Mouse (Mus musculus) intestine, postnatal 0 days (tissue): Measurements from ENCODE around the gene Ptgs1. TPM values are rescaled to one million over a fixed set of nuclear protein-coding genes. Genes with fewer than 3 reads are reported as not detected.

Source experiments
- ATAC-seq: fragments of 200-750 bp; cut with Nextera tagmentation; 2 replicates; pipeline ENCODE4 v1.8.0; 2017; ENCODE audit warnings: mild to moderate bottlenecking, moderate TSS enrichment, moderate library complexity
- H3K27ac ChIP-seq: fragments of 300-500 bp; sonication (generic); 2 replicates; pipeline ENCODE4 v1.5.1; 2014; ENCODE audit warnings: mild to moderate bottlenecking, low read depth, low read length, moderate library complexity
- H3K27me3 ChIP-seq: fragments of 300-500 bp; sonication (generic); replicated peaks from 2 replicates; pipeline ENCODE4 v1.6.1; 2014; ENCODE audit warnings: low read length, mixed read lengths; ENCODE audit not compliant: control insufficient read depth, insufficient read depth
- H3K36me3 ChIP-seq: fragments of 300-500 bp; sonication (generic); 2 replicates; pipeline ENCODE4 v1.6.1; 2014; ENCODE audit warnings: mild to moderate bottlenecking, moderate library complexity; ENCODE audit not compliant: control insufficient read depth, insufficient read depth
- H3K4me1 ChIP-seq: fragments of 300-500 bp; sonication (generic); replicated peaks from 2 replicates; pipeline ENCODE4 v1.6.1; 2014; ENCODE audit warnings: antibody characterized with exemption, low read length, mixed read lengths; ENCODE audit not compliant: control insufficient read depth, insufficient read depth
- H3K4me2 ChIP-seq: fragments of 300-500 bp; sonication (generic); replicated peaks from 2 replicates; pipeline ENCODE4 v1.6.1; 2014; ENCODE audit warnings: low read depth, mild to moderate bottlenecking, moderate library complexity
- H3K4me3 ChIP-seq: fragments of 300-500 bp; sonication (generic); 2 replicates; pipeline ENCODE4 v1.5.1; 2014; ENCODE audit warnings: low read depth, low read length
- H3K9ac ChIP-seq: fragments of 300-500 bp; sonication (generic); 2 replicates; pipeline ENCODE4 v1.6.1; 2014; ENCODE audit warnings: mild to moderate bottlenecking, low read depth, low read length
- H3K9me3 ChIP-seq: fragments of 300-500 bp; sonication (generic); 2 replicates; pipeline ENCODE4 v1.6.1; 2016; ENCODE audit warnings: mixed run types; ENCODE audit not compliant: control insufficient read depth
- CTCF ChIP-seq: sonication (generic); IDR thresholded peaks from 2 replicates; pipeline ENCODE4 v1.5.1; 2016; ENCODE audit warnings: low read depth, mild to moderate bottlenecking, control low read depth, antibody characterized with exemption, moderate library complexity
- WGBS: fragments of 180-500 bp; shearing (Covaris S2); extraction: QIAGEN DNeasy Blood & Tissue Kit; methylation state at CpG from one replicate; pipeline ENCODE4 v1.1.7; 2014; 5-methylcytosine and 5-hydroxymethylcytosine counted together
- polyA plus RNA-seq: library from polyadenylated mRNA; unstranded; fragments of >200 nt; fragmentation: Nextera tagmentation; extraction: Ambion mirVana; gene quantifications from 2 replicates; pipeline ENCODE4 v1.2.1, GENCODE M21; 2015

Gene Ptgs1
- polyA plus RNA-seq, 1 experiment from 2014 or later: 29.5 TPM

DNA sequence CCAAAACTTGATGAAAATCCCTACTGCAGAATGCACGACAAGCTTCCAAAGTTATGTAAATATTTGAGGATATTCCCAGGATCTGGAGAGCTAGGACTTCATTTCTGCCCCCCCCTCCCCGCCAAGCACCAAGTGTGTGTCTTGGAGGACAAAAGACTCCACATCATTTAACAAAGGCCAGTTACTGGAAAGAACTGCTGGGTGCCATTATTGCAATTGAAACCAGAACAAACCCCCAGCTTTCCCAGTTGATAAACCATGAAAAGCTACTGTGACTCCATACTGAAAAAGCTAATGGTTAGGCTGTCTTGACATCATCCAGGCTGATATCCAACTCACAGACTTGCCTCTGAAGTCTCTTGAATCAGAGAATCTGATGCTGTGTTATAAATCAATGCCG is 39.2 kb downstream of the Ptgs1 start:
- Histone ChIP-seq H3K27ac (no peak overlapping the region), H3K27me3 (no peaks in the 10 kb centered on the region), H3K4me3 (no peak overlapping the region), H3K36me3 (no peaks in the 10 kb centered on the region), H3K9me3 (no peaks in the 10 kb centered on the region), H3K9ac (no peak overlapping the region), H3K4me2 (no peak overlapping the region), H3K4me1 (no peaks in the 10 kb centered on the region)
- ATAC-seq: no peak
- 54% methylated on average over 3 of the region's 3 CpGs for WGBS
- no peak for TF ChIP-seq CTCF

DNA sequence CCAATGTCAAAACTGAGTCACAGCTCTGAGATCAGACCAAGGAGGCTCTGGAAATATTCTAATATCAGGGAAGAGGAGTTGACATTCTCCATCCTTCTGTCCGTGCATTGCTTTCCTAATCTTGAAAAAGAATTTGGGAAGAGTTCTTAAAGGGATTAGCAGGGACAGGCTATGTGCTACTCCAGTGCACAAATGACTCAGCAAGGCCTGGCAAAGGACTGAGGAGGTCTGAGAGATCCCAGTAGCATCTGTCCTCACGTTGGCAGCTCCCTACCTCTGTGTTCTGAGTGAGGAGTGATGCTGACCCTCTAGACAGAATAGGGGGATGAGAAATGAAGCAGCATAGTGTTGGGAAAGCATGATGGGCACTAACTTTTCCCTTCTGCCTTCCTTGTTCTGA is 40.0 kb downstream of the Ptgs1 start:
- Histone ChIP-seq H3K27me3 (no peaks in the 10 kb centered on the region), H3K4me2 (no peak overlapping the region), H3K9me3 (no peaks in the 10 kb centered on the region), H3K4me1 (no peaks in the 10 kb centered on the region), H3K27ac (no peak overlapping the region), H3K4me3 (no peak overlapping the region), H3K36me3 (no peaks in the 10 kb centered on the region), H3K9ac (no peak overlapping the region)
- no peak for TF ChIP-seq CTCF
- no peak for ATAC-seq
- 51% methylated on average over 2 of the region's 2 CpGs for WGBS

DNA sequence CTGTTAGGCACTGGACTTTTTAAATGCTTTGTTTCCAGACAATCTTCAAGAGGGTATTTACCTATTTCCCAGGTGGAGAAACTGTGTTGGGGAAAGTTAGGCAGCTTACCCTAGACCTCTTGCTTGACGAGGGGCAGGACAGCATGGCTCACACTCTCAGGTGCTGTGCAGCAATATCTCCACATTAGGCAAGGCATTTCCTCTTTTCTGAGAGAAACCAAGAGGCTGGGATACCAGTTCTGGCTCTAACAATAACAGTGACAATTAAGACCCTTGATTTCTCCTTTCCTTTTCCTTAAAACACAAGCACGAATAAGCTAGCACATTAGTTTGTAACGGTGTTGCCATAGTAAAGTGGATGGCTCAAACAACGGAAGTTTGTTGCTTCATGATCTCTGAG is 40.9 kb downstream of the Ptgs1 start:
- H3K27ac ChIP-seq: no peak overlapping the region
- H3K27me3 ChIP-seq: no peaks in the 10 kb centered on the region
- TF ChIP-seq CTCF: no peak
- WGBS: 80% methylated on average over 4 of the region's 4 CpGs
- no peak for ATAC-seq
- no peaks in the 10 kb centered on the region for H3K9me3 ChIP-seq
- H3K9ac ChIP-seq: no peak overlapping the region
- H3K4me2 ChIP-seq: no peak overlapping the region
- no peak overlapping the region for H3K4me3 ChIP-seq
- no peaks in the 10 kb centered on the region for H3K4me1 ChIP-seq
- no peaks in the 10 kb centered on the region for H3K36me3 ChIP-seq

DNA sequence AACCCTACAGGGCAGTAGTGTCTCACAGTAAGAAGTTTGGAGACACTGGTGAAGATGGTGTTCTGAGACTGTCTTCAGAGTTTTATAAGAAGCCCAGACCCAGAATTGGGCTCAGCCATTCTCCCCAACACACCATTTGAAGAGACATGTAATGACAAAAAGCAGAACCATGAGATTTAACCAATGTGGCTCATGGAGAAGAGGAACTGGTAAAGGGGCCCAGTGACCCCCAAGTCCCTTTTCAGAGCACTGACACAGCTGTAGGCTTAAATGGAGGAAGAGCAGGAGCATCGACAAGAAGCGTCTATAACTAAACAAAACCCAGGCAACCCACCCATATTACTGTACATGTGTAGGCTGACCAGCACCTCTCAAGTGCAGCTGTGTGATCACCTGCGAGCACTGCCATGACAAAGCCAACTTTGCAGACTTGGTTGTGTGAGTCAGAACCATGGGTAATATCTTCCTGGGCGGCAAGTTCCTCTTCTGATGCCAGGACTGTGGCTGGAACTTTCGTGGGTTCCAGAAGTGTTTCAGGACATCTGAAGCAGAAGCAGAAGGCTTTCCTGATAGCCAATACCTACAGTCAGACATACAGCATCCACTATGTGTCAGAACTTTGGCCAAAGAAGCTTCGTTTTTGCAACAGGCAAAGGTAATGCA is 42.2 kb downstream of the Ptgs1 start:
- no peak overlapping the region for H3K4me3 ChIP-seq
- no peak overlapping the region for H3K9ac ChIP-seq
- no peaks in the 10 kb centered on the region for H3K9me3 ChIP-seq
- no peak overlapping the region for H3K4me2 ChIP-seq
- 79% methylated on average over 6 of the region's 6 CpGs for WGBS
- H3K36me3 ChIP-seq: no peaks in the 10 kb centered on the region
- no peak for TF ChIP-seq CTCF
- H3K4me1 ChIP-seq: no peaks in the 10 kb centered on the region
- ATAC-seq: no peak
- no peaks in the 10 kb centered on the region for H3K27me3 ChIP-seq
- H3K27ac ChIP-seq: no peak overlapping the region

DNA sequence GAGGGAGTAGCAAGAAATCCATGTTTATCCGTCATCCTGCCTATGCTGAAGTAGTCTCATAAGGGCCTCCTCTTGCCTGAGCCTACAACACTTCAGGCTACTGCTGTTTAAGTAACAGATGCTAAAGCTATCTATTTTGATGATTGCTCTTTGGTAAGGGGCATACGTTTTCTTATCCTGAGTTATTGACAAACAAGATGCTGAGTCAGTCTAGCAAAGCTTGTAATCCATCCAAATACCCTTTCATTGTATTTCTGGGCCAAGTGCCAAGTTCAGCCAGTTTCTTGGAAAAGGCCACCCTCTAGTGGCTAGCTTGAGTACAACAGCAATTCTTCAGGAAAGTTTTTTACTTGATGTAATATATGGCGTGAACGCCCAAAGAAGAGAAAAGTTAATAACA is 46.2 kb downstream of the Ptgs1 start:
- Histone ChIP-seq H3K9me3 (no peaks in the 10 kb centered on the region), H3K4me3 (no peak overlapping the region), H3K9ac (no peak overlapping the region), H3K4me2 (no peak overlapping the region), H3K36me3 (no peaks in the 10 kb centered on the region), H3K27ac (no peak overlapping the region), H3K27me3 (no peaks in the 10 kb centered on the region), H3K4me1 (no peaks in the 10 kb centered on the region)
- no peak for ATAC-seq
- peak; percentile 83 for TF ChIP-seq CTCF
- 27% methylated on average over 4 of the region's 4 CpGs for WGBS

DNA sequence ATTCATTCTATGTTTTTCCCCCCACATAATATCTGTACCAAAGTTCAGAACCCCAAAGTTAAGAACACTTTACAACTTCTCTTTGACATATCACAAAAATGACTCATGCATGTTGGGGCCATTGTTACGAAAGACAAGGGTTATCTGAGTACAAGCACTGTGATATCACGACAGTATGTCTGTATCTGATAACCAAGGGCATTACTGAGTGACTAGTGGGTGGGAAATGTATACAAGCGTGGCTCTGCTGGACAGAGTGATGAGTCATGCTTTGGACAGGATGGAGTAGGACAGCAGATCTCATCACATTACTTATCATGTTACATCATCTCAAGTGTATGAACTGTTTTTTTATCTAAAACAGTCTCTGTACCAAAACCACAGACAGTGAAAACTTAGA is 48.5 kb downstream of the Ptgs1 start:
- ATAC-seq: no peak
- no peaks in the 10 kb centered on the region for H3K27me3 ChIP-seq
- no peaks in the 10 kb centered on the region for H3K9me3 ChIP-seq
- 20% methylated on average over 3 of the region's 3 CpGs for WGBS
- no peak for TF ChIP-seq CTCF
- H3K36me3 ChIP-seq: no peaks in the 10 kb centered on the region
- H3K4me2 ChIP-seq: no peak overlapping the region
- no peak overlapping the region for H3K4me3 ChIP-seq
- H3K4me1 ChIP-seq: no peaks in the 10 kb centered on the region
- H3K27ac ChIP-seq: no peak overlapping the region
- H3K9ac ChIP-seq: no peak overlapping the region

DNA sequence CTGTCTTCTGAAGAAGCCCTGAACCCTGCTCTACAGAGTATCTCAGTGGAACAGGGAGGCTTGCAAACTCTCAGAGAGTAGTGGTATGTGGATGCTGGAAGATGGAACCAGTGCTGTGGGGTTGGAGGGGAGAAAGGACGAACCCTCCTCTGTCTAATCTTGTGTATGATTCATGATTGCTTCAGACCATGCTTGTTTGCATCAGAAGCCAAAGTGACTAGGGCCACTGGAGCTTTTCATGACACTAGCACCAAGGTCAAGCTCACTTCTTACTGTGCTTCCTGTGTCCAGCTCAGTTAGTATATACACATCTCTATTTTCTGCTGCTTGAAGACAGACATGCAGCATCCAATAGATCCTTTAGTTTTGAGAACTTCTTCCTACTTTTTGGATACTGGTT is 50.9 kb downstream of the Ptgs1 start:
- Histone ChIP-seq H3K9ac (no peak overlapping the region), H3K4me1 (no peaks in the 10 kb centered on the region), H3K4me3 (no peak overlapping the region), H3K36me3 (no peaks in the 10 kb centered on the region), H3K27ac (no peak overlapping the region), H3K4me2 (no peak overlapping the region), H3K9me3 (no peaks in the 10 kb centered on the region), H3K27me3 (no peaks in the 10 kb centered on the region)
- no peak for ATAC-seq
- no peak for TF ChIP-seq CTCF
- 74% methylated on average over 1 of the region's 1 CpGs for WGBS
